Mouse (Mus musculus): ENCODE measurements around the gene Msantd1. TPM values are rescaled to one million over a fixed set of nuclear protein-coding genes. Genes with fewer than 3 reads are reported as not detected.

Gene Msantd1
- total and polyA plus RNA-seq, 2 experiments from 2014 or later = 14.5 to 14.8 TPM

DNA sequence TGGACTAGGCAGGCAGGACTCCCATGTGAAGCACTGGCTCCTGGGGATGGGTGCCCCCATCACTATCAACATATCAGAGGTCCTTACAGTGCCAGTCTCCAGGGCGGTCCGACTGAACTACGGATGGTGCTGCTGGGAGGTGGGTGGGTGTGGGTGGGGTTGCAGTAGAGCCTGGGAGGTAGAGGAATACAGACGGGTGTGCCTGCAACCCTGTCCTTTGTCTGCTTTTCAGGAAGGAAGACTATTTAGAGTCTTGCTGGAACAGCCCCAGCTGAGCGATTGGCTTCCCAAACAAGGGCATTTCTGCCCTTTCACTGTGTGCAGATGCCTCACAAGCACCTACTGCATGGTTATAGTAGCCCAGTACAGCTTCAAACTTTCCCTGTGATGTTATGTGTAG, 60.6 kb downstream of the Msantd1 start:
- Histone ChIP-seq H3K9me3 (ENCODE audit: low read length) (no peaks in the 10 kb centered on the region), H3K4me2 (ENCODE audit: low read depth) (no peak overlapping the region), H3K27me3 (ENCODE audit: insufficient read depth, low read length) (no peaks in the 10 kb centered on the region), H3K4me3 (ENCODE audit: low read depth, low read length) (no peak overlapping the region), H3K27ac (ENCODE audit: low read depth, low read length) (no peak overlapping the region), H3K9ac (no peak overlapping the region), H3K4me1 (ENCODE audit: insufficient read depth) (no peaks in the 10 kb centered on the region), H3K36me3 (ENCODE audit: insufficient read depth) (peaks cover 41% of the 10 kb centered on the region)
- TF ChIP-seq CTCF (IDR thresholded peaks at IDR 0.05; ENCODE audit: low read depth) = no peak
- ATAC-seq (no peak), DNase-seq (no peak)
- 77% methylated on average over 5 of the region's 5 CpGs for WGBS

DNA sequence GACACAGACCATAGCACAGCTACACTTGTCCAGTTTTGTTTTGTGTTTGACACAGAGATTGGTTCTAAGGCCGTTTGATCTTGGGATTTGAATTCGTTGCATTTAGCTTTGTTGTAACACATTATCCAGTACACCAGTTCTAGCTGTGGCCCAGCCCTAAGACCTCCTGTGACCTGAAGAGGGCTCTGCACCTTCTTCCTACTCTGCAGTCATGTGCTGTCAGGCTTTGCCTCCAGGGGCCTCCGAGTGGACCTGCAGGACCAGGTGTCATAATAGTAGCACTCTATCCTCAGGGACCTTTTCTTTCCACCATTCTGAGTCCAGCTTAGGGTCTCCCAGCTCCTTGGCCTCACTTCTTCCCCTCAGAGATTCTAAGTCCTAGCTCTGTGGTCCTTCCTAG, 64.7 kb downstream of the Msantd1 start:
- Histone ChIP-seq H3K4me3 (ENCODE audit: low read depth, low read length) (no peak overlapping the region), H3K27me3 (ENCODE audit: insufficient read depth, low read length) (no peaks in the 10 kb centered on the region), H3K4me1 (ENCODE audit: insufficient read depth) (no peaks in the 10 kb centered on the region), H3K27ac (ENCODE audit: low read depth, low read length) (no peak overlapping the region), H3K36me3 (ENCODE audit: insufficient read depth) (peaks cover 35% of the 10 kb centered on the region), H3K9me3 (ENCODE audit: low read length) (no peaks in the 10 kb centered on the region), H3K4me2 (ENCODE audit: low read depth) (no peak overlapping the region), H3K9ac (no peak overlapping the region)
- DNase-seq = no peak
- ATAC-seq = no peak
- WGBS = 88% methylated on average over 3 of the region's 3 CpGs
- no peak for TF ChIP-seq CTCF (IDR thresholded peaks at IDR 0.05; ENCODE audit: low read depth)

Other genes starting within 250 kb of the Msantd1 start
- 12.1 and 14.9 TPM in 2 replicates for gene Nop14, start 247.9 kb upstream of the Msantd1 start, total RNA-seq (2014; rRNA removed)
- 22.0 and 23.3 TPM in 2 replicates for gene Nop14, start 247.9 kb upstream of the Msantd1 start, polyA plus RNA-seq (2015; fragmentation: Nextera tagmentation; extraction: Ambion mirVana)
- 2.4 and 3.5 TPM in 2 replicates for gene Grk4, start 247.6 kb upstream of the Msantd1 start, total RNA-seq (2014; rRNA removed)
- 2.2 and 3.6 TPM in 2 replicates for gene Grk4, start 247.6 kb upstream of the Msantd1 start, polyA plus RNA-seq (2015; fragmentation: Nextera tagmentation; extraction: Ambion mirVana)
- gene Htt, start 146.3 kb upstream of the Msantd1 start, total RNA-seq (2014; rRNA removed) = 26.9 and 33.6 TPM in 2 replicates
- gene Htt, start 146.3 kb upstream of the Msantd1 start, polyA plus RNA-seq (2015; fragmentation: Nextera tagmentation; extraction: Ambion mirVana) = 2.0 and 4.1 TPM in 2 replicates
- gene Rgs12, start 41.4 kb downstream of the Msantd1 start, total RNA-seq (2014; rRNA removed) = 60.0 and 73.8 TPM in 2 replicates
- 32.3 and 34.5 TPM in 2 replicates for gene Rgs12, start 41.4 kb downstream of the Msantd1 start, polyA plus RNA-seq (2015; fragmentation: Nextera tagmentation; extraction: Ambion mirVana)
- gene Hgfac, start 133.5 kb downstream of the Msantd1 start, total RNA-seq (2014; rRNA removed) = 0.69 and 2.1 TPM in 2 replicates
- 0.36 TPM in 1 of 2 replicates, not detected in the other for gene Hgfac, start 133.5 kb downstream of the Msantd1 start, polyA plus RNA-seq (2015; fragmentation: Nextera tagmentation; extraction: Ambion mirVana)
- gene Dok7, start 148.8 kb downstream of the Msantd1 start, total RNA-seq (2014; rRNA removed) = 15.0 and 16.4 TPM in 2 replicates
- gene Dok7, start 148.8 kb downstream of the Msantd1 start, polyA plus RNA-seq (2015; fragmentation: Nextera tagmentation; extraction: Ambion mirVana) = 9.6 and 10.1 TPM in 2 replicates
- gene Lrpap1, start 197.8 kb downstream of the Msantd1 start, total RNA-seq (2014; rRNA removed) = 96.6 and 99.3 TPM in 2 replicates
- gene Lrpap1, start 197.8 kb downstream of the Msantd1 start, polyA plus RNA-seq (2015; fragmentation: Nextera tagmentation; extraction: Ambion mirVana) = 137 and 150 TPM in 2 replicates